Mouse (Mus musculus) A20 (cell line): ENCODE results near the gene Hacl1.

Experiments used
- DNase-seq: peaks from one replicate; pipeline ENCODE4 v3.0.0-alpha.2; 2011; ENCODE audit warnings: low read depth, low spot score

Hacl1 gene

DNA sequence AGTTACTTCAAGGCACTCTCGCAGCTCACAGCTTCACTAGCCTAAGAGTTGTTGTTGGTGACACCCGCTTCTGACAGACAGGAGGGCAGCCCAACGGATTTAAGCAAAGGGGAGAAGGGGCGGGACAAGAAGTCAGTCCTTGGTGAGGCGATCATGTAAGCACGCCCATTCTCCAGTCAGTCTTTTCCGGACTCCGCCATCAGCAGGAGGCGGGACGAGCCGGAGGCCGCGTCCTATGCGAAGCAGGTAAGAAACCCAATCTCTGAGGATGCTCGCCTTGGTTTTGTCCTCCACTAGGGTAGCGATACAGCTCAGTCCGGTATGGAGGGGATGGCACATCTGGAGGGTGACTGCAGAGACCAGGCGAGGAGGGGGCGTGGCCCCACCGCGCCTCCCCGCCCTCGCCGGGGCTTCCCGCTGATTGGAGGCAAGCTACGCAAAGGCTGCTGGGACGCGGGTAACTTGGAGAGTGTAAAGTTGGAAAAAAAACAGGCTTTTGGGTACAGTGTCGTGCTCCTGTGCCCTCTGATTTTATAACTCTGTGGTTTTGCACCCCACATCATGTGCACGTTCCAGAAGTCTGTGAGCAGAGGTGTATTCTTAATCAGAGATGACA, at the start of gene Hacl1, which contains the start of gene Btd:
Gene Hacl1, minus strand, starts transcription at position 397 of the 616 bp plus-strand sequence.
Gene Btd, plus strand, starts transcription at position 139 of the 616 bp plus-strand sequence.
- peak; percentile 98 for DNase-seq

- DNase-seq = no peak
These were observed 45.1 kb upstream of the Hacl1 start for GRCm38 (mm10) chr14:31686231-31686630.

- peak; percentile 89 for DNase-seq
These were observed 44.6 kb upstream of the Hacl1 start for GRCm38 (mm10) chr14:31685680-31686079.

DNA sequence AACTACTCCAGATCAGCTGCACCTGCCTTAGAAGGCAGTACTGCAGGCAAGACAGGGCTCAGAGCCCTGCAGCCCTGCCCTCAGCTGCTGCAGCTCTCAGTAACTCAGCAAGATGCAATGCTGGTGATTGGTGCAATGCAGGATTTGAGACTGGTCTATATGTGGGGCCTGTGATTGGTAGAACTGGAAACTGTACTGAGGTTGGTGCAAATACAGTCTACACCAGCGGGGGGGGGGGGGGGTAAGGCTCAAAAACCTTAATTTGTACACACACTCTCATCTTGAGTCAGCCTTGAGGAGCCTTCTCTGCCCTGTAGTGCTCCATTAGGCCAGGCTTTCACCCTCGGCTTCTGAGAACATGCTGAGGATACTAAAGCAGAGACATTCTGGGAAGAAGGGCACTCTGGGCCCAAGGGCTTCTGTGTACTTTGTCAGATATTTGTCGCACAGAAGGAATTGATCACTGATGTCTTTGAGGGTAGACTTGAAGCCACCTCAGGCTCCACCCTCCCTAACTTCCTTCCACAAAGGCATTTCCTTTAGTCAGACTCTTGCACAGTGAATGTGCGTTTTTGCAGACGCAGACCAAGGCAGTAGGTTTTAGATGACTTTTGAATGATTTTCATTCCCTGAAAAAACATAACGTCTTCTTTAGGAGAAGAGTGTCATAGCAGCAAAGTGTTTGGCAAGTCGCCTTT, 43.4 kb upstream of the Hacl1 start:
- DNase-seq = peak; percentile 68

DNA sequence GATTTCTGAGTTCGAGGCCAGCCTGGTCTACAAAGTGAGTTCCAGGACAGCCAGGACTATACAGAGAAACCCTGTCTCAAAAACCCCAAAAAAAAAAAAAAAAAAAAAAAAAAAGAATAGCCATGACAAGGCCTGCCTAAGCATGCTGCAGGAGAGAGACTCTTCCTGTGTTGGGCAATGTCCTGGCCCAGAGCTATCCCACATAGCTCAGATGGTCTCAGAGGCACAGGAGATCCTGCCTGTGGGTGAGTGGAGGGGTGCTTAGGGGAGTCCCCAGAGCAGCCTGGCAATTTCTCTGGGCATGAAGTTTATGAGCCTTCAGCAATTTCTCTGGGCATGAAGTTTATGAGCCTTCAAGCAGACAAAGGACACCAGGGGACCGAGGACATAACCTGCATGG, 42.5 kb upstream of the Hacl1 start:
- no peak for DNase-seq

GRCm38 (mm10) chr14:31681931-31682555, 41.0 kb upstream of the Hacl1 start:
- peak; percentile 39 for DNase-seq

- no peak for DNase-seq
These were observed 40.2 kb upstream of the Hacl1 start for GRCm38 (mm10) chr14:31681291-31681690.

DNA sequence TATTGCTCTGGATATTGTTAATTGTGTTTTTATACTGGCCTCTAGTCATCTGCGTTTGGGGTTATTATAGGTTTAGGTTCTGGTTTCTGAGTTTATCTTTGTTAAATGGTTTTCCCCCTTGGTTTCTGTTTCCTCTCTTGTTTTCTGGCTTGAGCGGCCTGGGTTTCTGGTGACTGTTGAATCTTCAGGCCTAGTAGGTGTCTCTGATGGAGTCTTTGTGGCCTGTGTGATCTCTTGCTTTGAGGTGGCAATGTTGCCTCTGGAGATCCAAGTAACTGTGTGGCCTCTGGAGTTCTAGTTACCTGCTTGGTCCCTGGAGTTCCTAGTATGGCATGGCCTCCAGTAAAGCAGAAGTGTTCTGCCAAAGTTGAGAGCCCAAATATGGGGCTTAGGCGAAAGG, 39.6 kb upstream of the Hacl1 start:
- DNase-seq = peak; percentile 79

GRCm38 (mm10) chr14:31671635-31672320, 30.7 kb upstream of the Hacl1 start:
- DNase-seq = no peak

DNA sequence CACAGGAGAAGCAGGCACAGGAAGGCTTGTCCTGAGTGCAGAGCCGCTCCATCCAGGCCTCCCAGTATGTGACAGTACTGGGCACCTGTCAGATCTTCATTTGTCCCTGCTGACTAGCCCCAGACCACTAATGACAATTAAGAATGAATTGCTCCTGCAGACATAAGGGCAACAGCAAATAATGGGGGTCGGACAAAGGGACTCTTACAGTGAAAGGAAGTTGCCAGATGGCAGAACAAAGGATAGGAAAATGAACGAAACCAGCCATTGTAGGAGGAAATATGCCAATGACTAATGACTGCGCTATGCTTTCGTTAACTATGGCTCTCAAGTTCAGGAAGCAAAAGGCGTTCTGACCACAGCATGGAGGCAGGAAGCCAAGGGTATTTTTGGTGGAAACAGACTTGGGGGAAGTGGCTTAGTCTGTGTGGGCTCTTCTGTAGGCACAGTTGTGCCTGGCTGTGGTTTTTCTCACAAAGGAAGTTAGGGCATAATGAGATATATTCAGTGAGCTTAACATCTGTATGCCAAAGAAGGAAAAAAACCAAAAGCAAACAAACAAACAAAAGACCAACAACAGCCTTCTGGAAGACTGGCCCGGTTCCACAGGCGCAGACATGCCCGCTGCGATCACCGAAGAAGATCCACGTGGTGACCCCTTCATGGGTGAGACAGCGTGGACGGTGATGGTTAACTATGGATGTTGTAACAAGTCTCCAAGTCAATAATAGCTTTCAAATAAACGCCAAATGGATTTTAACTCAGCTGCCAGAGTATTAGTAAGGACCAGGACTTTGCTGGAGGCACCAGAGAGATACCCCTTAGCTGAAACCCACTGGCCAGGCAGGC, 28.8 kb upstream of the Hacl1 start:
- no peak for DNase-seq

- DNase-seq = no peak
These were observed 28.1 kb upstream of the Hacl1 start for GRCm38 (mm10) chr14:31669161-31669611.

GRCm38 (mm10) chr14:31668326-31668725, 27.2 kb upstream of the Hacl1 start:
- DNase-seq = no peak

DNA sequence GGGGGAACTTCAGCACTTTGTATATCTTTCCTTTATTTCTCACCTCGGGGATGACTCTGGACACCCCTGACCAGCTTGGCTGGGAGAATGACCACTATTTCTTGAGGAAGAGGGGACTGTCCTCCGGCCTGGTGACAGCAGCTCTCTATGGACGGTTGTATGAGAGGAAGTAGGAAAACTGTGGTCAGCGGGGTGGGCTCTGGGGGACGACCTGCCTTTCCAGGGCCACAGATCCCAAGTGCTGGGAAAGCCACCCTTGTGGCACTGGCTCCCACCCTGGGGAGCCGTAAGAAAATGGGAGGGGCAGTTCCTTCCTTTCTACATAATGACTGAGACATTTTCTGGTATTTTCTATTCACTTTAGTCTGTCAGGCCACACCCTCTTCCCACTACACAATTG, 26.7 kb upstream of the Hacl1 start:
- DNase-seq = no peak

DNA sequence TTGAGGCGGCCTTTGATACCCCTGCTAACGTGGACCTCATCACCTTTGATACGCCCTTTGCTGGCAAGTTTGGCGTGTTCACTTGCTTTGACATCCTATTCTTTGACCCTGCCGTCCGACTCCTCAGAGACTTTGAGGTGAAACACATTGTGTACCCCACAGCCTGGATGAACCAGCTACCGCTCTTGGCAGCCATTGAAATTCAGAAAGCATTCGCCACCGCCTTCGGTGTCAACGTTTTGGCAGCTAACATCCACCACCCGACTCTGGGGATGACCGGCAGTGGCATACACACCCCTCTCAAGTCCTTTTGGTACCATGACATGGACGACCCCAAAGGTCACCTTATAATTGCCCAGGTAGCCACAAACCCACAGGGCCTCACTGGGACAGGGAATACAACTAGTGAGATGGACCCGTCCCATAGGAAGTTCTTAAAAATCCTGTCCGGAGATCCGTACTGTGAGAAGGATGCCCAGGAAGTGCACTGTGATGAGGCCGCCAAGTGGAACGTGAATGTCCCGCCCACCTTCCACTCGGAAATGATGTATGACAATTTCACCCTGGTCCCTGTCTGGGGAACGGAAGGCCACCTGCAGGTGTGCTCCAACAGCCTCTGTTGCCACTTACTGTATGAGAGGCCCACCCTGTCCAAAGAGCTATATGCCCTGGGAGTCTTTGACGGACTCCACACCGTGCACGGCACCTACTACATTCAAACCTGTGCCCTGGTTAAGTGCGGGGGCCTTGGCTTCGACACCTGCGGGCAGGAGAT, 26.0 kb upstream of the Hacl1 start:
- DNase-seq = no peak

DNA sequence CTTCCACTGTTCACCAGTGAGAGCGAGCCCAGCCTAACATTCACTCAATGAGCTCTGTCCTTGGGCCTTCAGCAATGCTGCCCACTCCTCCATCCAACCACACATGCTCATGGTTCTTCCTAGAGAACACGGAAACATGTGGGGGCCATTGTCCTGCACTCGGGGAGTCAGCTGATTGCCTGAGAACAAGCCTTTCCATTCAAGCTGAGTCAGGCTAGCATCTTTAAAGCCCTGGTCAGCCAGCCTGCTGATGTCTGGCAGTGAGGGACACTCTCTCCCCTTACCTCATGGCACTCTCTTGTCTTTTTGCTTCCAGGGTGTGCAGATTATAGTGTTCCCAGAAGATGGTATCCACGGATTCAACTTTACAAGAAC, 24.5 kb upstream of the Hacl1 start:
- no peak for DNase-seq

GRCm38 (mm10) chr14:31664903-31665565, 23.9 kb upstream of the Hacl1 start:
- peak; percentile 75 for DNase-seq

GRCm38 (mm10) chr14:31664100-31664902, 23.2 kb upstream of the Hacl1 start:
- no peak for DNase-seq

GRCm38 (mm10) chr14:31663376-31664099, 22.5 kb upstream of the Hacl1 start:
- DNase-seq = no peak
